Mouse (Mus musculus): Measurements from ENCODE around the gene Egfr.

DNA sequence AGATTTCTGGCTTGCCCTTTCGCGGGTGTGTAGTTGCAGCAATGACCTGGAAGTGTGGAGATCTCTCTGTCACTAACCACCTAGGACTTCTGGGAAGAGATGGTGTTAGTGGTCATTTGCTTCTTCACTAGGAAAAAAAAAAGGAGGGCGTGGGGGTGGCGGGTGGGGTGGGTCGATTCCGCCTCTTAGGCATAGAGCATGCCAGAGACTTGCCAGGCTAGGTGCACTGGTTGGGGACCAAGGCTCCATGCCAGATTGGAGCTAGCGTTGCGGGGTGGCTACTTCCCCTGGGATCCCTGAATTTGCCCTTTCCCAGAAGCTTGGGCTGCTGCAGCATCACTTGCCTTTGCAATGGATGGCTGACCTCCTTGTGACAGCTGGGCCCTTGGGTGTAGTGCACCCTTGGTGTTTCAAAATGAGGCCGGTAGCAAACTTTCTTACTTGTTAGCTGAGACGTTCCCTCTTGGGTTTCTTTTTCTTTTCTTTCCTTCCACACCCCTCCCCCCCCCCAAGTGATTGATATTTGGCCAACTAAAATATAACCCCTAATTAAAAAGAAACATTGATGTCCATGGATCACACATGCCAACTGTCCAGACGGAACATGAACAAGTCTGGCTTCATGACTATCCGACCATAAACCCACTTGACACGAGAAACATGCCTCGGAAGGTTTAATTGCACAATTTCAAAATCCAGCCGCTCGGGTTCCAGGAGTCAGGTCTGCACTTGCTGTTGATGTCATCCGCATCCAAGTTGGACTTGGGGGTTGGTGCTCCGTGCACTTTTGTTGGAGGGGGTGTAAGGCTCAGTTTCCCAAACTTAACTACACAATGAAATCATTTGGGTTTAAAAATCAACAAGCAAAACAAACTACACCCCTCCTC is 1.4 kb downstream of the Egfr start:
- no peak for TF ChIP-seq CTCF (IDR thresholded peaks at IDR 0.05; ENCODE audit: control insufficient read depth, insufficient read depth, insufficient replicate concordance, low read depth, low read length)
- no peak for TF ChIP-seq POLR2A (IDR thresholded peaks at IDR 0.05; ENCODE audit: control insufficient read depth, low read depth, low read length)

Data from testis, adult 2 months (tissue).